Mouse (Mus musculus) kidney, embryonic 16.5 days (tissue): Measurements from ENCODE around the gene Sipa1l2. TPM values are rescaled to one million over a fixed set of nuclear protein-coding genes. Genes with fewer than 3 reads are reported as not detected.
"Not testable (repeated sequence)": the region's sequence is repeated elsewhere in the genome, so short reads cannot be mapped to it uniquely, and the experiment has no call there.

Experiments
- ATAC-seq: fragments of 200-750 bp; cut with Nextera tagmentation; 2 replicates; pipeline ENCODE4 v1.8.0; 2017; ENCODE audit warnings: moderate TSS enrichment; ENCODE audit not compliant: low FRiP score, low TSS enrichment
- H3K27ac ChIP-seq: fragments of 300-500 bp; sonication (generic); 2 replicates; pipeline ENCODE4 v1.5.1; 2014; ENCODE audit warnings: low read length
- H3K27me3 ChIP-seq: fragments of 300-500 bp; sonication (generic); 2 replicates; pipeline ENCODE4 v1.6.1; 2014; ENCODE audit warnings: low read length, control low read depth, mixed read lengths; ENCODE audit not compliant: insufficient read depth
- H3K36me3 ChIP-seq: fragments of 300-500 bp; sonication (generic); 2 replicates; pipeline ENCODE4 v1.6.1; 2014; ENCODE audit warnings: low read length, control low read depth, mixed read lengths; ENCODE audit not compliant: insufficient read depth
- H3K4me1 ChIP-seq: fragments of 300-500 bp; sonication (generic); 2 replicates; pipeline ENCODE4 v1.6.1; 2014; ENCODE audit warnings: low read length, control low read depth, mixed read lengths; ENCODE audit not compliant: insufficient read depth
- H3K4me2 ChIP-seq: fragments of 300-500 bp; sonication (generic); replicated peaks from 2 replicates; pipeline ENCODE4 v1.6.1; 2014; ENCODE audit warnings: low read depth, low read length
- H3K4me3 ChIP-seq: fragments of 300-500 bp; sonication (generic); 2 replicates; pipeline ENCODE4 v1.5.1; 2014; ENCODE audit warnings: mild to moderate bottlenecking, low read length
- H3K9ac ChIP-seq: fragments of 300-500 bp; sonication (generic); replicated peaks from 2 replicates; pipeline ENCODE4 v1.6.1; 2014; ENCODE audit warnings: low read length
- H3K9me3 ChIP-seq: fragments of 300-500 bp; sonication (generic); 2 replicates; pipeline ENCODE4 v1.6.1; 2016; ENCODE audit warnings: low read length, control low read depth
- WGBS: fragments of 180-500 bp; shearing (Covaris S2); extraction: QIAGEN DNeasy Blood & Tissue Kit; methylation state at CpG from one replicate; pipeline ENCODE4 v1.1.7; 2014; 5-methylcytosine and 5-hydroxymethylcytosine counted together
- polyA plus RNA-seq: library from polyadenylated mRNA; unstranded; fragments of >200 nt; fragmentation: Nextera tagmentation; extraction: Ambion mirVana; gene quantifications from 2 replicates; pipeline ENCODE4 v1.2.1, GENCODE M21; 2015

The Sipa1l2 gene
- polyA plus RNA-seq, 1 experiment from 2014 or later: 18.1 TPM

- Histone ChIP-seq H3K27me3 (no peaks in the 10 kb centered on the region), H3K9ac (no peak overlapping the region), H3K4me1 (peaks cover 7% of the 10 kb centered on the region), H3K36me3 (no peaks in the 10 kb centered on the region), H3K27ac (no peak overlapping the region), H3K4me2 (no peak overlapping the region), H3K4me3 (no peak overlapping the region), H3K9me3 (peaks cover 11% of the 10 kb centered on the region; the same call in 1 of the 2 replicates)
- no peak for ATAC-seq
- WGBS: 90% methylated on average over 3 of the region's 3 CpGs
These were observed 168.3 kb downstream of the Sipa1l2 start for GRCm38 (mm10) chr8:125401350-125401749.

- no peaks in the 10 kb centered on the region for H3K36me3 ChIP-seq
- no peaks in the 10 kb centered on the region for H3K27me3 ChIP-seq
- 39% methylated on average over 10 of the region's 14 CpGs for WGBS
- H3K4me1 ChIP-seq: peaks cover 7% of the 10 kb centered on the region
- no peak overlapping the region for H3K4me3 ChIP-seq
- H3K9ac ChIP-seq: no peak overlapping the region
- H3K4me2 ChIP-seq: no peak overlapping the region
- no peaks in the 10 kb centered on the region for H3K9me3 ChIP-seq
- no peak overlapping the region for H3K27ac ChIP-seq
- ATAC-seq: no peak; the same call in 1 of the 2 replicates
These were observed 171.6 kb downstream of the Sipa1l2 start for GRCm38 (mm10) chr8:125397981-125398380.

- not testable (repeated sequence) for H3K27me3 ChIP-seq, H3K4me2 ChIP-seq, H3K27ac ChIP-seq, H3K4me3 ChIP-seq, H3K9ac ChIP-seq, H3K9me3 ChIP-seq, H3K4me1 ChIP-seq, ATAC-seq, H3K36me3 ChIP-seq
- 77% methylated on average over 8 of the region's 8 CpGs for WGBS
These were observed 173.9 kb downstream of the Sipa1l2 start for GRCm38 (mm10) chr8:125395682-125396081.

GRCm38 (mm10) chr8:125395032-125395431 is 174.6 kb downstream of the Sipa1l2 start:
- no peaks in the 10 kb centered on the region for H3K36me3 ChIP-seq
- H3K4me1 ChIP-seq: peaks cover 13% of the 10 kb centered on the region
- no peak overlapping the region for H3K4me3 ChIP-seq
- H3K4me2 ChIP-seq: no peak overlapping the region
- ATAC-seq: no peak
- H3K9ac ChIP-seq: no peak overlapping the region
- WGBS: 82% methylated on average over 8 of the region's 8 CpGs
- no peaks in the 10 kb centered on the region for H3K27me3 ChIP-seq
- H3K9me3 ChIP-seq: no peaks in the 10 kb centered on the region
- H3K27ac ChIP-seq: no peak overlapping the region

GRCm38 (mm10) chr8:125391685-125392084 is 177.9 kb downstream of the Sipa1l2 start:
- Histone ChIP-seq H3K27ac (no peak overlapping the region), H3K4me2 (no peak overlapping the region), H3K36me3 (no peaks in the 10 kb centered on the region), H3K4me3 (no peak overlapping the region), H3K9me3 (no peaks in the 10 kb centered on the region), H3K9ac (no peak overlapping the region), H3K4me1 (peaks cover 22% of the 10 kb centered on the region), H3K27me3 (no peaks in the 10 kb centered on the region)
- ATAC-seq: no peak
- WGBS: 56% methylated on average over 7 of the region's 7 CpGs

- H3K9ac ChIP-seq: no peak overlapping the region
- no peak overlapping the region for H3K4me2 ChIP-seq
- no peak for ATAC-seq
These were observed 178.3 kb downstream of the Sipa1l2 start for GRCm38 (mm10) chr8:125391271-125391670.

GRCm38 (mm10) chr8:125390506-125390895 is 179.1 kb downstream of the Sipa1l2 start:
- 77% methylated on average over 6 of the region's 6 CpGs for WGBS
- H3K9ac ChIP-seq: no peak overlapping the region
- ATAC-seq: no peak

More at GRCm38 (mm10) chr8:125391271-125391670, 178.3 kb downstream of the Sipa1l2 start:
- Histone ChIP-seq H3K36me3 (no peaks in the 10 kb centered on the region), H3K4me3 (no peak overlapping the region), H3K4me1 (peaks cover 22% of the 10 kb centered on the region), H3K27me3 (no peaks in the 10 kb centered on the region), H3K27ac (no peak overlapping the region), H3K9me3 (no peaks in the 10 kb centered on the region)
- WGBS: 73% methylated on average over 8 of the region's 8 CpGs

GRCm38 (mm10) chr8:125389756-125390505 is 179.7 kb downstream of the Sipa1l2 start:
- H3K4me1 ChIP-seq: peaks cover 33% of the 10 kb centered on the region
- H3K9me3 ChIP-seq: no peaks in the 10 kb centered on the region
- ATAC-seq: no peak
- H3K4me2 ChIP-seq: no peak overlapping the region
- peak overlapping the region; percentile 56; the same call in 1 of the 2 replicates for H3K27ac ChIP-seq
- H3K9ac ChIP-seq: no peak overlapping the region
- no peak overlapping the region for H3K4me3 ChIP-seq
- no peaks in the 10 kb centered on the region for H3K36me3 ChIP-seq
- H3K27me3 ChIP-seq: no peaks in the 10 kb centered on the region
- 67% methylated on average over 13 of the region's 13 CpGs for WGBS

More at GRCm38 (mm10) chr8:125390506-125390895, 179.1 kb downstream of the Sipa1l2 start:
- H3K4me2 ChIP-seq: no peak overlapping the region
- no peaks in the 10 kb centered on the region for H3K36me3 ChIP-seq
- peaks cover 29% of the 10 kb centered on the region for H3K4me1 ChIP-seq
- no peak overlapping the region; the same call in 1 of the 2 replicates for H3K27ac ChIP-seq
- no peaks in the 10 kb centered on the region for H3K9me3 ChIP-seq
- H3K4me3 ChIP-seq: no peak overlapping the region
- no peaks in the 10 kb centered on the region for H3K27me3 ChIP-seq

- no peaks in the 10 kb centered on the region for H3K9me3 ChIP-seq
- H3K4me1 ChIP-seq: peaks cover 33% of the 10 kb centered on the region
- ATAC-seq: peak; percentile 14; the same call in 1 of the 2 replicates
- H3K9ac ChIP-seq: 0 out of 2 replicates have a peak overlapping the region, but pooled peaks have one; percentile 19
- no peak overlapping the region for H3K4me2 ChIP-seq
- no peak overlapping the region for H3K4me3 ChIP-seq
- 27% methylated on average over 5 of the region's 5 CpGs for WGBS
- H3K27me3 ChIP-seq: no peaks in the 10 kb centered on the region
- peak overlapping the region; percentile 56 for H3K27ac ChIP-seq
- H3K36me3 ChIP-seq: no peaks in the 10 kb centered on the region
These were observed 180.3 kb downstream of the Sipa1l2 start for GRCm38 (mm10) chr8:125389280-125389679.
